Mouse (Mus musculus): Measurements from ENCODE around the gene Dnah6. TPM values are rescaled to one million over a fixed set of nuclear protein-coding genes. Genes with fewer than 3 reads are reported as not detected.

Dnah6 gene
- polyA plus RNA-seq, 1 experiment from 2014 or later, result 0.10 TPM

- ATAC-seq (ENCODE audit: insufficient read depth, low FRiP score), result no peak
- Histone ChIP-seq H3K9me3 (replicated peaks; ENCODE audit: control insufficient read depth, low read length) (no peaks in the 10 kb centered on the region), H3K4me1 (ENCODE audit: control insufficient read depth, insufficient read depth, low read length) (no peaks in the 10 kb centered on the region), H3K9ac (ENCODE audit: low read length) (no peak overlapping the region), H3K4me2 (ENCODE audit: low read depth, low read length) (no peak overlapping the region), H3K4me3 (replicated peaks; ENCODE audit: low read length) (no peak overlapping the region), H3K27me3 (ENCODE audit: control insufficient read depth, insufficient read depth, low read length) (no peaks in the 10 kb centered on the region), H3K36me3 (ENCODE audit: control insufficient read depth, insufficient read depth, low read length) (no peaks in the 10 kb centered on the region), H3K27ac (ENCODE audit: low read length) (no peak overlapping the region)
- WGBS, result 28% methylated on average over 3 of the region's 3 CpGs
These were observed 39.0 kb downstream of the Dnah6 start for GRCm38 (mm10) chr6:73182410-73182809.

DNA sequence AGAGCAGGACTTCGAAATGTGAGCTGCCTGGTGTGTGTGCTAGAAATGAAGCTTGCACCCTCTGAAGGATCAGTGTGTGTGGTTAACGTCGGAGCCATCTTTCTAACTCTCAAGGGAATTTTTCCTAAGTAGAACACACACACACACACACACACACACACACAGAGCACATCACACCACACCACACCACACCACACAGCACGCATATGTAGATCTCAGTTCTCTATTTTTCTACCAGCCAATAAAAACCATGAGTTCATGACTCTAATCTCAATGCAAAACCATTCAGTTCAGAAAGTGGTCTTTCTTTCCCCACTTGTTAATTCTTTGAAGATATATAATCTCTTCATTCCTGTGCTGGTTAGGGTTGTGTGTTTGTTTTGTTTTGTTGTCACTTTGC lies 39.4 kb downstream of the Dnah6 start:
- ATAC-seq (ENCODE audit: insufficient read depth, low FRiP score), result no peak
- no peak overlapping the region for H3K27ac ChIP-seq (ENCODE audit: low read length)
- no peak overlapping the region for H3K4me2 ChIP-seq (ENCODE audit: low read depth, low read length)
- no peaks in the 10 kb centered on the region for H3K9me3 ChIP-seq (replicated peaks; ENCODE audit: control insufficient read depth, low read length)
- H3K9ac ChIP-seq (ENCODE audit: low read length), result no peak overlapping the region
- no peaks in the 10 kb centered on the region for H3K4me1 ChIP-seq (ENCODE audit: control insufficient read depth, insufficient read depth, low read length)
- H3K27me3 ChIP-seq (ENCODE audit: control insufficient read depth, insufficient read depth, low read length), result no peaks in the 10 kb centered on the region
- no peak overlapping the region for H3K4me3 ChIP-seq (replicated peaks; ENCODE audit: low read length)
- no peaks in the 10 kb centered on the region for H3K36me3 ChIP-seq (ENCODE audit: control insufficient read depth, insufficient read depth, low read length)
- WGBS, result 56% methylated on average over 4 of the region's 4 CpGs

DNA sequence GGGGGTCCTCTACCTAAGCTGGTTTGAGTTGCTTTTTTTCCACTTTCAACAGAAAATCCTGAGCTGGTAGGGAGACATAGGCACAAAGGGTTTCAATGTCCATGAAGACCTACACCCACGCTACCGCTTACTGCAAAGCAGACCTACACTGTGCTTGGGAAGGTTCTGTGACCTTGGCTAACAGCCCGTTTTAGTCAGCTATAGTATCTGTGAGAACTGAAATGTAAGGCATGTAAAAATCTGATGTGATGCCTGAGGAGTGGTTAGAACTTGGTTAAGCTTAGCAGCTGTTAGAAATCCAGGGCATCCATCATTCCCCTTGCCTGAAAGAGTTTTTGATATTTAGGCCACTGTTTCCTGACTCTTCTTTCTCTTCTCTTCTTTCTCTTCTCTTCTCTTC lies 46.3 kb downstream of the Dnah6 start:
- ATAC-seq (ENCODE audit: insufficient read depth, low FRiP score), result no peak
- H3K36me3 ChIP-seq (ENCODE audit: control insufficient read depth, insufficient read depth, low read length), result no peaks in the 10 kb centered on the region
- no peaks in the 10 kb centered on the region for H3K27me3 ChIP-seq (ENCODE audit: control insufficient read depth, insufficient read depth, low read length)
- no peak overlapping the region for H3K4me3 ChIP-seq (replicated peaks; ENCODE audit: low read length)
- H3K4me1 ChIP-seq (ENCODE audit: control insufficient read depth, insufficient read depth, low read length), result no peaks in the 10 kb centered on the region
- no peak overlapping the region for H3K27ac ChIP-seq (ENCODE audit: low read length)
- H3K9ac ChIP-seq (ENCODE audit: low read length), result no peak overlapping the region
- WGBS, result 76% methylated on average over 3 of the region's 3 CpGs
- H3K4me2 ChIP-seq (ENCODE audit: low read depth, low read length), result no peak overlapping the region
- H3K9me3 ChIP-seq (replicated peaks; ENCODE audit: control insufficient read depth, low read length), result no peaks in the 10 kb centered on the region

GRCm38 (mm10) chr6:73167230-73167629 lies 54.2 kb downstream of the Dnah6 start:
- Histone ChIP-seq H3K4me2 (ENCODE audit: low read depth, low read length) (no peak overlapping the region), H3K27me3 (ENCODE audit: control insufficient read depth, insufficient read depth, low read length) (no peaks in the 10 kb centered on the region), H3K4me3 (replicated peaks; ENCODE audit: low read length) (no peak overlapping the region), H3K27ac (ENCODE audit: low read length) (no peak overlapping the region), H3K4me1 (ENCODE audit: control insufficient read depth, insufficient read depth, low read length) (no peaks in the 10 kb centered on the region), H3K36me3 (ENCODE audit: control insufficient read depth, insufficient read depth, low read length) (no peaks in the 10 kb centered on the region), H3K9ac (ENCODE audit: low read length) (no peak overlapping the region), H3K9me3 (replicated peaks; ENCODE audit: control insufficient read depth, low read length) (no peaks in the 10 kb centered on the region)
- 73% methylated on average over 3 of the region's 3 CpGs for WGBS
- ATAC-seq (ENCODE audit: insufficient read depth, low FRiP score), result no peak

DNA sequence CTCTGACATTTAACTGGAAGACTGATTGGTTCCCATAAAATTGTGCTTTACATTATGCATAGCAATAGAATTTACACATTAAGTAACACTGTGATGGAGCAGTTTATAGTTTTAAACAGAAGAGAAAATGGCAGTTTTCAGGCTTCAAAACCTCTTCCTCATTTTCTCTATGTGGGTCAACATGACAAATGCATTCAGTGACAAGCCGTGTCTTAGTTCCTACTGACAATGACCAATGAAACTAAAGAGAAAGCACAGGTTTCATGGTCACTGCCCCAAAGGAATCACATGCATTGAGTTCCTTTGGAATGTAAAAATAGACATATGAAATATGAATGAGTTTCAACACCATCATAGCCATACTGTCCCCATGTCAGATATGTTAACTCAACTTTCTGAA lies 58.5 kb downstream of the Dnah6 start:
- H3K36me3 ChIP-seq (ENCODE audit: control insufficient read depth, insufficient read depth, low read length), result no peaks in the 10 kb centered on the region
- no peak overlapping the region for H3K4me3 ChIP-seq (replicated peaks; ENCODE audit: low read length)
- 70% methylated on average over 1 of the region's 1 CpGs for WGBS
- H3K9me3 ChIP-seq (replicated peaks; ENCODE audit: control insufficient read depth, low read length), result no peaks in the 10 kb centered on the region
- no peaks in the 10 kb centered on the region for H3K4me1 ChIP-seq (ENCODE audit: control insufficient read depth, insufficient read depth, low read length)
- H3K27me3 ChIP-seq (ENCODE audit: control insufficient read depth, insufficient read depth, low read length), result no peaks in the 10 kb centered on the region
- no peak overlapping the region for H3K27ac ChIP-seq (ENCODE audit: low read length)
- no peak overlapping the region for H3K9ac ChIP-seq (ENCODE audit: low read length)
- no peak for ATAC-seq (ENCODE audit: insufficient read depth, low FRiP score)
- no peak overlapping the region for H3K4me2 ChIP-seq (ENCODE audit: low read depth, low read length)

DNA sequence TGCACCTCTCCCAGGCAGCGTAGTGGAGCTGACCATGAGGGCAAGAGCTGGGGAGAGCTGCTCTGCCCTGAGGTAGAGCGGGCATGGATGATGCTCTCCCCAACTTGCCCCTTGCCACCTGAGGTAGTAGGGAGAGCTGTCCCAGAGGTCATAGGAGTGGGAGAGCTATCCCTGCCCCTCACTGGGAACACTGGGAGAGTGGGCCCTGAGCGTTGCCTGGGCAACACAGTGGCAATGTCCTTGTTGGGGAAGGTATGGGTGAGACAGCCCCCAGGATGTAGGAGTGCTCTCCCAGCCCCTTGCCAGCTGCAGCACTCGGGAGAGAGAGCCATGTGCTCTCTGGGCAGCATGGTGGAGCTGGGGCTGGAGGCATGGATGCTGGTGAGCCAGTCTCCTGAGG lies 60.1 kb downstream of the Dnah6 start:
- no peaks in the 10 kb centered on the region for H3K4me1 ChIP-seq (ENCODE audit: control insufficient read depth, insufficient read depth, low read length)
- ATAC-seq (ENCODE audit: insufficient read depth, low FRiP score), result no peak
- H3K4me2 ChIP-seq (ENCODE audit: low read depth, low read length), result no peak overlapping the region
- no peak overlapping the region for H3K9ac ChIP-seq (ENCODE audit: low read length)
- H3K36me3 ChIP-seq (ENCODE audit: control insufficient read depth, insufficient read depth, low read length), result no peaks in the 10 kb centered on the region
- no peaks in the 10 kb centered on the region for H3K9me3 ChIP-seq (replicated peaks; ENCODE audit: control insufficient read depth, low read length)
- no peak overlapping the region for H3K27ac ChIP-seq (ENCODE audit: low read length)
- 91% methylated on average over 4 of the region's 4 CpGs for WGBS
- no peaks in the 10 kb centered on the region for H3K27me3 ChIP-seq (ENCODE audit: control insufficient read depth, insufficient read depth, low read length)
- H3K4me3 ChIP-seq (replicated peaks; ENCODE audit: low read length), result no peak overlapping the region

- H3K27ac ChIP-seq (ENCODE audit: low read length), result no peak overlapping the region
- H3K9ac ChIP-seq (ENCODE audit: low read length), result no peak overlapping the region
- ATAC-seq (ENCODE audit: insufficient read depth, low FRiP score), result no peak
- H3K4me3 ChIP-seq (replicated peaks; ENCODE audit: low read length), result no peak overlapping the region
- no peaks in the 10 kb centered on the region for H3K4me1 ChIP-seq (ENCODE audit: control insufficient read depth, insufficient read depth, low read length)
- 68% methylated on average over 2 of the region's 2 CpGs for WGBS
- H3K4me2 ChIP-seq (ENCODE audit: low read depth, low read length), result no peak overlapping the region
- no peaks in the 10 kb centered on the region for H3K36me3 ChIP-seq (ENCODE audit: control insufficient read depth, insufficient read depth, low read length)
- H3K9me3 ChIP-seq (replicated peaks; ENCODE audit: control insufficient read depth, low read length), result no peaks in the 10 kb centered on the region
- no peaks in the 10 kb centered on the region for H3K27me3 ChIP-seq (ENCODE audit: control insufficient read depth, insufficient read depth, low read length)
These were observed 66.0 kb downstream of the Dnah6 start for GRCm38 (mm10) chr6:73155455-73155854.

DNA sequence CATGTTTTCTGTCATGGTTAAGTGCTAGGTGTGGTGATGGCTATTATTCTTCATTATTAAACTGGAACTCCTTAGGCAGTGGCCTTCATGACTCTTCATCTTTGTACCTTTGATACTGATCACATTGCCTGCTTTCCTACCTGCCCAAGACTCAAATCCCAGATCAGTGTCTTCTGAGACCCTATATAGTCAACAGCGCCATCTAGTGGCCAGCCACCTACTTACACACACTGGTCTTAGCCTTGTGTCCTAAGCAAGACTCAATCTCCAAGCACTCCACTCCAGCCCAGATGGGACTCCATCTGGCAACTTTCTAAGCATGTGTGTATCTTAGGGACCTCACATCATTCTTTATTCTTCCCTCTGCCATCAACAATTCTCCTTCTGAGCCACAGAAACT lies 67.8 kb downstream of the Dnah6 start:
- H3K4me3 ChIP-seq (replicated peaks; ENCODE audit: low read length), result no peak overlapping the region
- no peak overlapping the region for H3K9ac ChIP-seq (ENCODE audit: low read length)
- no peaks in the 10 kb centered on the region for H3K36me3 ChIP-seq (ENCODE audit: control insufficient read depth, insufficient read depth, low read length)
- 0 out of 2 replicates have a peak, but pooled peaks have one; percentile 53 for ATAC-seq (ENCODE audit: insufficient read depth, low FRiP score)
- no peak overlapping the region for H3K27ac ChIP-seq (ENCODE audit: low read length)
- no peaks in the 10 kb centered on the region for H3K4me1 ChIP-seq (ENCODE audit: control insufficient read depth, insufficient read depth, low read length)
- 0% methylated on average over 1 of the region's 1 CpGs for WGBS
- no peaks in the 10 kb centered on the region for H3K27me3 ChIP-seq (ENCODE audit: control insufficient read depth, insufficient read depth, low read length)
- no peaks in the 10 kb centered on the region for H3K9me3 ChIP-seq (replicated peaks; ENCODE audit: control insufficient read depth, low read length)
- no peak overlapping the region for H3K4me2 ChIP-seq (ENCODE audit: low read depth, low read length)

DNA sequence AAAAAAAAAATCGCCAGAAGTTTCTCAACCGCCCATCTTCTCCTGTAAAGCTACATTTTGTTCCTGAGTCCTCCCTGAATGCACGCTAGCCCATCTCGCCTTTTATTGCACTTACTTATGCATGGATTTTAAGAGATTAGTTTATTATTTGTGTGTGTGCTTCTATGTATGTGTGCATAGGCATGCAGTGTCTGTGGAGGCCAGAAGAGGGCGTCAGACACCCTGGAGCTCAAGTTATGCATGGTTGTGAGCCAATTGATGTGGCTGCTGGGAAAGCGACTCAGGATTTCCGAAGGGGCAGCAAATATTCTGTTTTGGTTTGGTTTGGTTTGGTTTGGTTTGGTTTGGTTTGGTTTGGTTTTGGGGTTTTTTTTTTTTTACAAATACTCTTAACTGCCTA lies 78.0 kb downstream of the Dnah6 start:
- Histone ChIP-seq H3K4me1 (ENCODE audit: control insufficient read depth, insufficient read depth, low read length) (no peaks in the 10 kb centered on the region), H3K36me3 (ENCODE audit: control insufficient read depth, insufficient read depth, low read length) (no peaks in the 10 kb centered on the region), H3K9me3 (replicated peaks; ENCODE audit: control insufficient read depth, low read length) (no peaks in the 10 kb centered on the region), H3K27ac (ENCODE audit: low read length) (no peak overlapping the region), H3K27me3 (ENCODE audit: control insufficient read depth, insufficient read depth, low read length) (no peaks in the 10 kb centered on the region), H3K9ac (ENCODE audit: low read length) (no peak overlapping the region), H3K4me3 (replicated peaks; ENCODE audit: low read length) (no peak overlapping the region), H3K4me2 (ENCODE audit: low read depth, low read length) (no peak overlapping the region)
- 88% methylated on average over 7 of the region's 7 CpGs for WGBS
- ATAC-seq (ENCODE audit: insufficient read depth, low FRiP score), result no peak

- Histone ChIP-seq H3K4me1 (ENCODE audit: control insufficient read depth, insufficient read depth, low read length) (no peaks in the 10 kb centered on the region), H3K27me3 (ENCODE audit: control insufficient read depth, insufficient read depth, low read length) (no peaks in the 10 kb centered on the region), H3K4me3 (replicated peaks; ENCODE audit: low read length) (no peak overlapping the region), H3K9ac (ENCODE audit: low read length) (no peak overlapping the region), H3K4me2 (ENCODE audit: low read depth, low read length) (no peak overlapping the region), H3K36me3 (ENCODE audit: control insufficient read depth, insufficient read depth, low read length) (no peaks in the 10 kb centered on the region), H3K27ac (ENCODE audit: low read length) (no peak overlapping the region), H3K9me3 (replicated peaks; ENCODE audit: control insufficient read depth, low read length) (no peaks in the 10 kb centered on the region)
- 93% methylated on average over 4 of the region's 4 CpGs for WGBS
- no peak for ATAC-seq (ENCODE audit: insufficient read depth, low FRiP score)
These were observed 78.7 kb downstream of the Dnah6 start for GRCm38 (mm10) chr6:73142776-73143175.

All from stomach, embryonic 16.5 days (tissue).